Mouse (Mus musculus) lung, postnatal 0 days (tissue): ENCODE data around the gene Aco2. TPM values are rescaled to one million over a fixed set of nuclear protein-coding genes. Genes with fewer than 3 reads are reported as not detected.
A peak's percentile ranks its signal among the peaks of the same experiment; 100 is the strongest.

Experiments
- ATAC-seq: fragments of 200-750 bp; cut with Nextera tagmentation; 2 replicates; pipeline ENCODE4 v1.8.0; 2017; ENCODE audit warnings: moderate library complexity
- DNase-seq: peaks from one replicate; pipeline ENCODE4 v3.0.0-alpha.2; 2016; ENCODE audit warnings: low spot score
- H3K27ac ChIP-seq: fragments of 300-500 bp; sonication (generic); 2 replicates; pipeline ENCODE4 v1.5.1; 2014; ENCODE audit warnings: antibody characterized with exemption, mild to moderate bottlenecking, low read length, mixed read lengths
- H3K27me3 ChIP-seq: fragments of 300-500 bp; sonication (generic); replicated peaks from 2 replicates; pipeline ENCODE4 v1.6.1; 2014; ENCODE audit warnings: low read length, mixed read lengths; ENCODE audit not compliant: insufficient read depth
- H3K36me3 ChIP-seq: fragments of 300-500 bp; sonication (generic); 2 replicates; pipeline ENCODE4 v1.6.1; 2014; ENCODE audit warnings: low read length, mixed read lengths; ENCODE audit not compliant: insufficient read depth
- H3K4me1 ChIP-seq: fragments of 300-500 bp; sonication (generic); 2 replicates; pipeline ENCODE4 v1.6.1; 2014; ENCODE audit warnings: antibody characterized with exemption, low read depth, low read length, mixed read lengths; ENCODE audit not compliant: insufficient read depth
- H3K4me2 ChIP-seq: fragments of 300-500 bp; sonication (generic); replicated peaks from 2 replicates; pipeline ENCODE4 v1.6.1; 2014; ENCODE audit warnings: low read depth, mild to moderate bottlenecking, low read length, moderate library complexity, mixed read lengths
- H3K4me3 ChIP-seq: fragments of 300-500 bp; sonication (generic); 2 replicates; pipeline ENCODE4 v1.5.1; 2014; ENCODE audit warnings: low read depth, low read length
- H3K9ac ChIP-seq: fragments of 300-500 bp; sonication (generic); replicated peaks from 2 replicates; pipeline ENCODE4 v1.6.1; 2014; ENCODE audit warnings: low read depth, mild to moderate bottlenecking
- H3K9me3 ChIP-seq: fragments of 300-500 bp; sonication (generic); 2 replicates; pipeline ENCODE4 v1.6.1; 2016; ENCODE audit warnings: low read length, mixed read lengths
- CTCF ChIP-seq: IDR thresholded peaks from 2 replicates; pipeline ENCODE4 v1.5.1; 2016; ENCODE audit warnings: antibody characterized with exemption, mild to moderate bottlenecking
- EP300 ChIP-seq: IDR thresholded peaks from 2 replicates; pipeline ENCODE4 v1.6.1; 2016; ENCODE audit warnings: antibody characterized with exemption, mild to moderate bottlenecking, control low read depth
- WGBS: fragments of 180-500 bp; shearing (Covaris S2); extraction: QIAGEN DNeasy Blood & Tissue Kit; methylation state at CpG from one replicate; pipeline ENCODE4 v1.1.7; 2014; 5-methylcytosine and 5-hydroxymethylcytosine counted together
- polyA plus RNA-seq: library from polyadenylated mRNA; unstranded; fragments of >200 nt; fragmentation: Nextera tagmentation; extraction: Ambion mirVana; gene quantifications from 2 replicates; pipeline ENCODE4 v1.2.1, GENCODE M21; 2015

Gene Aco2
- polyA plus RNA-seq, 1 experiment from 2014 or later = 90.8 TPM

- Histone ChIP-seq H3K4me1 (no peaks in the 10 kb centered on the region), H3K4me3 (no peak overlapping the region), H3K9ac (no peak overlapping the region), H3K36me3 (no peaks in the 10 kb centered on the region), H3K27me3 (no peaks in the 10 kb centered on the region), H3K27ac (no peak overlapping the region), H3K9me3 (no peaks in the 10 kb centered on the region), H3K4me2 (no peak overlapping the region)
- no peak for DNase-seq
- ATAC-seq = no peak
- WGBS = 80% methylated on average over 5 of the region's 5 CpGs
- no peak for TF ChIP-seq EP300
- TF ChIP-seq CTCF = no peak
Observed at GRCm38 (mm10) chr15:81879531-81880401, 7.7 kb downstream of the Aco2 start.

GRCm38 (mm10) chr15:81882348-81882747, 10.2 kb downstream of the Aco2 start:
- 90% methylated on average over 3 of the region's 3 CpGs for WGBS
- no peaks in the 10 kb centered on the region for H3K9me3 ChIP-seq

GRCm38 (mm10) chr15:81885418-81885934, 13.4 kb downstream of the Aco2 start:
- TF ChIP-seq EP300 = no peak
- TF ChIP-seq CTCF = no peak
- Histone ChIP-seq H3K9ac (no peak overlapping the region), H3K4me1 (no peaks in the 10 kb centered on the region), H3K4me3 (no peak overlapping the region), H3K27ac (no peak overlapping the region), H3K4me2 (no peak overlapping the region), H3K27me3 (no peaks in the 10 kb centered on the region), H3K9me3 (no peaks in the 10 kb centered on the region), H3K36me3 (peaks cover 5% of the 10 kb centered on the region; the same call in 1 of the 2 replicates)
- 88% methylated on average over 3 of the region's 3 CpGs for WGBS
- no peak for ATAC-seq
- no peak for DNase-seq

More at GRCm38 (mm10) chr15:81882348-81882747, 10.2 kb downstream of the Aco2 start:
- no peaks in the 10 kb centered on the region for H3K36me3 ChIP-seq
- no peak overlapping the region for H3K27ac ChIP-seq
- H3K4me1 ChIP-seq = no peaks in the 10 kb centered on the region
- TF ChIP-seq CTCF = no peak
- no peak for TF ChIP-seq EP300
- no peak overlapping the region for H3K9ac ChIP-seq
- H3K4me3 ChIP-seq = no peak overlapping the region
- DNase-seq = no peak
- no peak for ATAC-seq
- no peaks in the 10 kb centered on the region for H3K27me3 ChIP-seq
- no peak overlapping the region for H3K4me2 ChIP-seq

GRCm38 (mm10) chr15:81886795-81887550, 14.9 kb downstream of the Aco2 start:
- Histone ChIP-seq H3K9ac (no peak overlapping the region), H3K4me3 (no peak overlapping the region), H3K9me3 (no peaks in the 10 kb centered on the region), H3K27ac (no peak overlapping the region), H3K27me3 (no peaks in the 10 kb centered on the region), H3K4me1 (no peaks in the 10 kb centered on the region), H3K4me2 (no peak overlapping the region), H3K36me3 (peaks cover 14% of the 10 kb centered on the region; the same call in 1 of the 2 replicates)
- TF ChIP-seq EP300 (no peak), CTCF (no peak)
- ATAC-seq = peak; percentile 85
- whole genome bisulfite sequencing = 81% methylated on average over 6 of the region's 6 CpGs
- DNase-seq = peak; percentile 68

GRCm38 (mm10) chr15:81889175-81889574, 17.1 kb downstream of the Aco2 start:
- Histone ChIP-seq H3K4me1 (no peaks in the 10 kb centered on the region), H3K36me3 (peaks cover 14% of the 10 kb centered on the region; the same call in 1 of the 2 replicates), H3K4me3 (no peak overlapping the region), H3K27ac (no peak overlapping the region), H3K9me3 (no peaks in the 10 kb centered on the region), H3K27me3 (no peaks in the 10 kb centered on the region), H3K9ac (no peak overlapping the region), H3K4me2 (no peak overlapping the region)
- WGBS = 90% methylated on average over 7 of the region's 7 CpGs
- DNase-seq (no peak), ATAC-seq (no peak)
- TF ChIP-seq CTCF (no peak), EP300 (no peak)

- TF ChIP-seq CTCF (no peak), EP300 (no peak)
- no peaks in the 10 kb centered on the region for H3K27me3 ChIP-seq
- no peaks in the 10 kb centered on the region for H3K9me3 ChIP-seq
- H3K36me3 ChIP-seq = peaks cover 14% of the 10 kb centered on the region; the same call in 1 of the 2 replicates
- no peak overlapping the region for H3K4me3 ChIP-seq
- WGBS = 79% methylated on average over 7 of the region's 7 CpGs
- H3K27ac ChIP-seq = no peak overlapping the region
- no peaks in the 10 kb centered on the region for H3K4me1 ChIP-seq
- no peak for ATAC-seq
- H3K4me2 ChIP-seq = no peak overlapping the region
- no peak for DNase-seq
- no peak overlapping the region for H3K9ac ChIP-seq
Observed at GRCm38 (mm10) chr15:81891140-81891802, 19.2 kb downstream of the Aco2 start.
